Mouse (Mus musculus): ENCODE measurements around the gene Lep.

The Lep gene

GRCm38 (mm10) chr6:29118963-29119362, 58.9 kb downstream of the Lep start:
- DNase-seq: no peak

DNA sequence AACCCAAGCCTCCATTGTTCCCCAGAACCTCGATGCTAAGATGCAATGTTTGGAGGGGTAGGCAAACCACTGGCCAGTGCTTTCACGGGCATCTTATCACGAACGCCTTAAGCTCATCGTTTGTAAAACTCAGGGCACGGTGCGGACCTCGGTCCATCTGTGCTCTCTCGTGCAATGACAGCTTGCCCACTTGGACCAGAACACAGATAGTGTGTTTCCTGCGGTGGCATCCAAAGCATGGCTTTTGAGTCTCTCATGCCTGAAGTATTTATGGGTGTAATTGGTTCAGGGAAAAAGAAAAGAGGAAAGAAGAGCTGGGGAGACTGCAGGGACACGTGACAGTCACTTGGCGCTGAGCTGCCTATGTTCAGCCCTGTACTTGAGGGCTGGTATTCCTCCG, 60.0 kb downstream of the Lep start:
- no peak for DNase-seq

Data from right cerebral cortex, postnatal 4 days (tissue).